Mouse (Mus musculus) midbrain, embryonic 16.5 days (tissue): ENCODE data around the gene Adamts5. TPM values are rescaled to one million over a fixed set of nuclear protein-coding genes. Genes with fewer than 3 reads are reported as not detected.

Source experiments
- ATAC-seq: fragments of 200-750 bp; cut with Nextera tagmentation; 2 replicates; pipeline ENCODE4 v1.8.0; 2017; ENCODE audit warnings: moderate TSS enrichment
- H3K27ac ChIP-seq: fragments of 300-500 bp; sonication (generic); 2 replicates; pipeline ENCODE4 v1.5.1; 2014; ENCODE audit warnings: mild to moderate bottlenecking, low read length, mixed read lengths
- H3K27me3 ChIP-seq: fragments of 300-500 bp; sonication (generic); 2 replicates; pipeline ENCODE4 v1.6.1; 2014; ENCODE audit warnings: low read depth, low read length, mixed read lengths; ENCODE audit not compliant: control insufficient read depth, insufficient read depth
- H3K36me3 ChIP-seq: fragments of 300-500 bp; sonication (generic); 2 replicates; pipeline ENCODE4 v1.6.1; 2014; ENCODE audit warnings: mild to moderate bottlenecking, low read length, moderate library complexity, mixed read lengths; ENCODE audit not compliant: control insufficient read depth, insufficient read depth
- H3K4me1 ChIP-seq: fragments of 300-500 bp; sonication (generic); 2 replicates; pipeline ENCODE4 v1.6.1; 2014; ENCODE audit warnings: mild to moderate bottlenecking, low read length, mixed read lengths; ENCODE audit not compliant: control insufficient read depth, insufficient read depth
- H3K4me2 ChIP-seq: fragments of 300-500 bp; sonication (generic); 2 replicates; pipeline ENCODE4 v1.6.1; 2014; ENCODE audit warnings: mild to moderate bottlenecking, low read length, mixed read lengths
- H3K4me3 ChIP-seq: fragments of 300-500 bp; sonication (generic); 2 replicates; pipeline ENCODE4 v1.5.1; 2014; ENCODE audit warnings: low read depth, mild to moderate bottlenecking, low read length, moderate library complexity, mixed read lengths
- H3K9ac ChIP-seq: fragments of 300-500 bp; sonication (generic); 2 replicates; pipeline ENCODE4 v1.6.1; 2014; ENCODE audit warnings: low read depth, low read length, mixed read lengths
- H3K9me3 ChIP-seq: fragments of 300-500 bp; sonication (generic); replicated peaks from 2 replicates; pipeline ENCODE4 v1.6.1; 2014; ENCODE audit warnings: mild to moderate bottlenecking, low read length, mixed read lengths; ENCODE audit not compliant: control insufficient read depth, poor library complexity, severe bottlenecking
- WGBS: fragments of 180-500 bp; shearing (Covaris S2); extraction: QIAGEN DNeasy Blood & Tissue Kit; methylation state at CpG from one replicate; pipeline ENCODE4 v1.1.7; 2014; 5-methylcytosine and 5-hydroxymethylcytosine counted together
- polyA plus RNA-seq: library from polyadenylated mRNA; unstranded; fragments of >200 nt; fragmentation: Nextera tagmentation; extraction: Ambion mirVana; gene quantifications from 2 replicates; pipeline ENCODE4 v1.2.1, GENCODE M21; 2015

Adamts5 gene
- polyA plus RNA-seq, 1 experiment from 2014 or later, result 2.4 TPM

- no peak overlapping the region for H3K4me3 ChIP-seq
- no peaks in the 10 kb centered on the region for H3K36me3 ChIP-seq
- no peak overlapping the region for H3K9ac ChIP-seq
- H3K4me1 ChIP-seq, result peaks cover 9% of the 10 kb centered on the region
- peak overlapping the region; percentile 95; the same call in 1 of the 2 replicates for H3K4me2 ChIP-seq
- ATAC-seq, result no peak
- H3K27ac ChIP-seq, result no peak overlapping the region
- no peaks in the 10 kb centered on the region for H3K9me3 ChIP-seq
- 90% methylated on average over 10 of the region's 10 CpGs for WGBS
- no peaks in the 10 kb centered on the region; the same call in 1 of the 2 replicates for H3K27me3 ChIP-seq
These were observed 2.8 kb downstream of the Adamts5 start for GRCm38 (mm10) chr16:85898816-85899215.

DNA sequence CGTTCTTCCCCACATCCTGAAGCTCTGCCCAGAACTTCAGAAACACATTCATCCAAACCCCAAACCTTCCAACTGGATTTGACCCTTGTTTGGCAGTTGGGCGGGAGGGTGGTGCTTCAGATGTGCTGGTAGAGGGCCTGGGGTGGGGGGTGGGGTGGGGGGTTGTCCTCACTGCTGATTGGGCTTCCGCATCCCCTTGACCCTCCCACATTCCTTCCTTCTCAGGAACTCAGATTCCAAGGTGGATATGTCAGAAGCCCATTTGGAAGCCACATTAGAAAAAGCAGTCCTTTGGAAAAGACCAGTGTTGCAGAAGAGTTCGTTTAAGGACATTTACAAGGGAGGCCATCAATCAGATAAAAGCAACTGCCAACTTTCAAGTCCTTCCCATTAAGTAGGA is 3.2 kb downstream of the Adamts5 start:
- Histone ChIP-seq H3K9ac (no peak overlapping the region), H3K4me1 (peaks cover 9% of the 10 kb centered on the region), H3K4me3 (no peak overlapping the region), H3K27ac (no peak overlapping the region), H3K27me3 (no peaks in the 10 kb centered on the region; the same call in 1 of the 2 replicates), H3K36me3 (no peaks in the 10 kb centered on the region), H3K4me2 (no peak overlapping the region), H3K9me3 (no peaks in the 10 kb centered on the region)
- no peak for ATAC-seq
- 82% methylated on average over 4 of the region's 4 CpGs for WGBS

DNA sequence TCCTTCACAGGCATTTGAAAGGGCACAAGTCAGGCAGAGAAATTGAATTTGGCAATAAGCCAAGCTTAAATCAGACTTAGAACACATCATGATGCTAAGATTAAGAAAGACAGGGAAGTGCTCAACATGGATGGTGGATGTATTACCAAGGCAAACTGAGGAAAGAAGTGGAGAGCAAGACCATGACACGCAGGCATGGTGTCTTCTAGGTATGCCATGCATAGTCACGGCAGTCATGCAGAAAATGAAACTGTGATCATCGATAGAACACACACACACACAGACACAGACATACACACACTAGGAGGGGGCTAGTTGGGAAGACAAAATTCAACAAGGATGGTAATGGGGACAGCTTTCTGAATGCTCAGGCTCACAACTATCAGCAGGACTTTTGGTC is 3.8 kb downstream of the Adamts5 start:
- WGBS, result 98% methylated on average over 3 of the region's 3 CpGs
- no peaks in the 10 kb centered on the region; the same call in 1 of the 2 replicates for H3K27me3 ChIP-seq
- peaks cover 9% of the 10 kb centered on the region for H3K4me1 ChIP-seq
- no peak overlapping the region for H3K4me2 ChIP-seq
- no peak overlapping the region for H3K4me3 ChIP-seq
- no peaks in the 10 kb centered on the region for H3K9me3 ChIP-seq
- H3K27ac ChIP-seq, result no peak overlapping the region
- ATAC-seq, result no peak
- H3K9ac ChIP-seq, result no peak overlapping the region
- H3K36me3 ChIP-seq, result no peaks in the 10 kb centered on the region

DNA sequence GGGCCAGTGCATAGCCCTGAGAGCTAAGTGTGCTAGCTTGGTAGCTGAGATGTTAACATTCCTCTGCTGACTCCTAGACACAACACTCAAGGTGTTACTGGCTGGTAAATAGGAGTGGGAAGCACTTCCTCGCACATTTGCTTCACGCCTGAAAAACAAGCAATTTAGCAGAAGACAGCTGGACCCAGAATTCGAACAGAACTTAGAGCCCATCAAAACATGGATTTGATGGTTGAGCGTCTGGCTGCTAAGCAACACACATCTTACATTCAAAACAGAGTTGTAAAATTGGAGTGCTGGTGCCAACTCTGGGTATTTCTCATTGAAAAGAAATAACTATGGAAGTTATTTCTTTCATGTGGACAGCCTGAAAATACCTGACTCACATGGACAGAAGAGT is 5.7 kb downstream of the Adamts5 start:
- Histone ChIP-seq H3K4me1 (peaks cover under 1% of the 10 kb centered on the region; the same call in 1 of the 2 replicates), H3K27me3 (no peaks in the 10 kb centered on the region), H3K9me3 (no peaks in the 10 kb centered on the region), H3K36me3 (no peaks in the 10 kb centered on the region), H3K27ac (no peak overlapping the region), H3K4me3 (no peak overlapping the region), H3K9ac (no peak overlapping the region), H3K4me2 (no peak overlapping the region)
- WGBS, result 85% methylated on average over 4 of the region's 4 CpGs
- no peak for ATAC-seq

DNA sequence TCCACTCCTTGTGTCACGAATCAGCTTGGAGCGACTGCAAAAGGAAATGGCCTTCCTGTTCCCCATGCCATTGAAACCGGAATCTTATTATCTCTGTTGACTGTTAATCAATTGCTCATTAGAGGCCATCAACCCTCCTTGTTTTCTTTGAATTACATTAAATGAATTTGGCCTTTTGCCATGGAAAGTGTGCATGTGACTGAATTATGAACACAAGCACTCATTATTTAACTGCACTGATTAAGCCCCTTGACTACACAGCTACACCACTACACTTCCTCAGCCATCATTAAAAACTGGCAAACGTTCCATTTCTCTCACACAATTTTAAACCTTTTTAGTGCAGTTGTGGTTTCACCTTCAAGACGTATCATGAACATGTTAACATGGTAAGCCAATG is 11.8 kb downstream of the Adamts5 start:
- Histone ChIP-seq H3K9me3 (no peaks in the 10 kb centered on the region), H3K4me1 (no peaks in the 10 kb centered on the region), H3K36me3 (no peaks in the 10 kb centered on the region), H3K4me2 (no peak overlapping the region), H3K27ac (no peak overlapping the region), H3K9ac (no peak overlapping the region), H3K4me3 (no peak overlapping the region), H3K27me3 (no peaks in the 10 kb centered on the region)
- no peak for ATAC-seq
- WGBS, result 67% methylated on average over 5 of the region's 5 CpGs

DNA sequence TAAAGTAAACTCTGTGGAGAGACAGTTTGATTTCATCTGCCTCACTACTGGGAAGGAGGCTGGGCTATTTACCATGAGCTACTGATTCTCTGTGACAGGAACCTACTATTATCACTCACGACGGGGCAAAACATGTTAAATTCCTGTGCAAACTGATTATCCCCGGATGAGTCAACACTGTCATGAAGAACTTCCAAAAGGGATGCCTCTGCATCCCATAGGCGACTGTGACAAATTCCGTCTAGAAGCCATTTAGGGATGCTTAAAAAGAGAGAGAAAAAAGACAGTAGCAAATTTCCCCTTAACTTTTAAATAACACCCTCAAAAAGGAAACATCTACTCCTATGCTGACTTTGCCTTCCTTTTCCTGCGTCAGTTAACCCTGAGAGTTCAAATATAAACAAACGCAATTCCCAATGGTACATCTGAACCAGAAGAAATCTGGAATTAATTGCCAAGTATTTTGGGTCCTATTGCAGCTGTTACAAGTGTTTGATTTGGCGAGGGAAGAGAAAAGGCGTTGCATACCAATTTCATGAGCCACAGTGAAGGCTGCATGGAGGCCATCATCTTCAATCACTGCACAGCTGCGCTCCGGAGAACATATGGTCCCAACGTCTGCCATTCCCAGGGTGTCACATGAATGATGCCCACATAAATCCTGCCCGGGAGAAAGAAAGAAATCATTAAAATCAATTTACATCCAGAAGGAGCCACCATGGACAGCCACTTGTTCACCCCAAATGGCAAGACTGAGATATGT is 14.2 kb downstream of the Adamts5 start:
- no peak overlapping the region for H3K4me2 ChIP-seq

DNA sequence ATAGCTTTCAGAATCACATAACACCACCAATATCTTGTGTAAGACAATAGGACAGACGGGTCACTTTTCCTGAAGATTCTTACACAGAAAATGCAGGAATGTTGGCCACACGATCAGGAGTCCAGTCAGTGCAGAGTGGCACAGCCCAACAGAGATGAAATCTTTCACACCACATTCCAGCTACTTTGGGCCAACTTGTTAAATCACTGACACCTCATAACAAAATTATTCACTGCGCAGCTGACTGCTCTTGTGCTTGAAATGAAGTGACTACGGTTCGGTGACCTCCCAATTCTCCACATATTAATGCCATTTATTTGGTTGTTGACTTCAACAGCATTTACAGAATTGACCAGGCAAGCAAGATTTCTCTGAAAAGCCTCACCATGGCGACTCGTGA is 22.6 kb downstream of the Adamts5 start:
- Histone ChIP-seq H3K4me1 (no peaks in the 10 kb centered on the region), H3K27ac (no peak overlapping the region), H3K9me3 (no peaks in the 10 kb centered on the region), H3K27me3 (no peaks in the 10 kb centered on the region), H3K4me2 (no peak overlapping the region), H3K36me3 (no peaks in the 10 kb centered on the region), H3K4me3 (no peak overlapping the region), H3K9ac (no peak overlapping the region)
- 91% methylated on average over 7 of the region's 7 CpGs for WGBS
- no peak for ATAC-seq

More for the DNA sequence above, 14.2 kb downstream of the Adamts5 start:
- Histone ChIP-seq H3K27ac (no peak overlapping the region), H3K4me3 (no peak overlapping the region), H3K9me3 (no peaks in the 10 kb centered on the region), H3K4me1 (no peaks in the 10 kb centered on the region), H3K27me3 (no peaks in the 10 kb centered on the region), H3K36me3 (no peaks in the 10 kb centered on the region), H3K9ac (no peak overlapping the region)
- 55% methylated on average over 13 of the region's 13 CpGs for WGBS
- ATAC-seq, result peak; percentile 70; the same call in 1 of the 2 replicates

DNA sequence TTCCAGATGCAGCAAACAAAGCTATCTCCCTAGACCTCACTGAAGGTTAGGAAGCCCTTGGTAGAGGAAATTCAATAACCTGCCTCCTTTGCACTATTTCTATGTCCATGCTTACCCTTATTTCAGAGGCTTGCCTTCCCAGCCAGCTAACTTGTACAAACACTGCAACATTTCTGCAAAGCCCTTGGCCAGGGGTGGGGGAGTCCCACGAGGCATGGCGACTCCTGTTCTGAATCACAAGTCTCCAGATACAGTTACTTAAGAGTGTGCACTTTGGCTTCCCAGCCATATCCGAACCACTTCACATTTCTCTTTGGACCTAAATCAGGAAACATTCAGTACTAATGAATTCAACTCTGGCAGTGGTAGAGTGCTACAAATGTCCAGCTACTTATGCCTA is 27.5 kb downstream of the Adamts5 start:
- Histone ChIP-seq H3K9me3 (no peaks in the 10 kb centered on the region), H3K4me2 (no peak overlapping the region), H3K4me3 (no peak overlapping the region), H3K27me3 (no peaks in the 10 kb centered on the region), H3K9ac (no peak overlapping the region), H3K36me3 (no peaks in the 10 kb centered on the region), H3K4me1 (no peaks in the 10 kb centered on the region), H3K27ac (no peak overlapping the region)
- WGBS, result 94% methylated on average over 3 of the region's 3 CpGs
- ATAC-seq, result no peak

GRCm38 (mm10) chr16:85871971-85872370 is 29.7 kb downstream of the Adamts5 start:
- Histone ChIP-seq H3K4me3 (no peak overlapping the region), H3K27me3 (no peaks in the 10 kb centered on the region), H3K9ac (no peak overlapping the region), H3K4me2 (no peak overlapping the region), H3K27ac (no peak overlapping the region), H3K4me1 (no peaks in the 10 kb centered on the region), H3K36me3 (no peaks in the 10 kb centered on the region), H3K9me3 (no peaks in the 10 kb centered on the region)
- WGBS, result 86% methylated on average over 2 of the region's 2 CpGs
- no peak for ATAC-seq
